Mouse (Mus musculus): ENCODE measurements at regions not wholly inside any gene's neighbourhood (a gene's known extent, or its start where the extent isn't known, plus 50 kb on each side); places are given as distances from the start of the nearest gene placed in this dataset.
A peak's percentile ranks its signal among the peaks of the same experiment; 100 is the strongest.

DNA sequence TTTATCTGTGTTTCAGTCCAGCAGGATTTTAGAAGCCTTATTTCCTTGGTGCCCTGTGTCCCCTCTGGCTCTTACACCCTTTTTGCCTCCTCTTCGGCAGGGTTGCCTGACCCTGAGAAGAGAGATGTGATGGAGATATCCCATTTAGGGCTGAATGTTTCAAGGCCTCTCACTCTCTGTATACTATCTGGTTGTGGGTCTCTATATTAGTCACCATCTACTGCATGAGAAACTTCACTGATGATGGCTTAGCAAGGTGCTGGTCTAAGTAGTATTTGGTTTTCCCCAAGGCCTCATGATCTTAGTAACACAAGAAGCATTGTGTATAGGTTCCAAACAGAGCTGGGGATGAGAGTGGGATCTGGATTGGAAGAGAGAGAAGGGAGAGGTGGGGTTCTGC, 99.2 kb upstream of the N6amt1 start:
- Histone ChIP-seq H3K4me2 (no peak overlapping the region), H3K9ac (no peak overlapping the region), H3K27ac (no peak overlapping the region), H3K4me1 (no peaks in the 10 kb centered on the region), H3K36me3 (replicated peaks) (no peaks in the 10 kb centered on the region), H3K4me3 (replicated peaks) (no peak overlapping the region), H3K9me3 (no peaks in the 10 kb centered on the region), H3K27me3 (no peaks in the 10 kb centered on the region)
- 95% methylated on average over 1 of the region's 1 CpGs for WGBS
- ATAC-seq (ENCODE audit: low FRiP score), result no peak

DNA sequence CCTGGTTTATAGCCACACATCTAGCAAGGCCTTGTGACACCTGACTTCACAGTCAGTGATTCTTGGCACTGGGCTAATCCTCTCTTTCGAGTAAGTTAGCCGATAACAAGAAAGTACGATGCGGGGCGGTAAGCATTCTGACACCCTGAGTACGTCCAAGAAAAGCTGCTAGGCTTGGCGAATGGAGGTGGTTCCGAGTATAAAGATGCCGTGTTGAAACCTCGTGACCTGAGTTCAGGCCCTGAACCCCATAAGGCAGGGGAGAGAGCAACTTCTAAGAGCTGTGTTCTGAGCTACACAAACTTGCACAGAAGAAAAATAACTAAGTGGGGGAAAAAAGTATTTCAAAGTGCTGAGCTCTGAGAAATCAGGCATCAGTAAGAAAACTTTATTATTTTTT, 103.5 kb upstream of the N6amt1 start:
- Histone ChIP-seq H3K27me3 (no peaks in the 10 kb centered on the region), H3K27ac (no peak overlapping the region), H3K9ac (no peak overlapping the region), H3K9me3 (no peaks in the 10 kb centered on the region), H3K4me3 (replicated peaks) (no peak overlapping the region), H3K4me2 (no peak overlapping the region), H3K36me3 (replicated peaks) (no peaks in the 10 kb centered on the region), H3K4me1 (no peaks in the 10 kb centered on the region)
- 87% methylated on average over 10 of the region's 10 CpGs for WGBS
- no peak for ATAC-seq (ENCODE audit: low FRiP score)

DNA sequence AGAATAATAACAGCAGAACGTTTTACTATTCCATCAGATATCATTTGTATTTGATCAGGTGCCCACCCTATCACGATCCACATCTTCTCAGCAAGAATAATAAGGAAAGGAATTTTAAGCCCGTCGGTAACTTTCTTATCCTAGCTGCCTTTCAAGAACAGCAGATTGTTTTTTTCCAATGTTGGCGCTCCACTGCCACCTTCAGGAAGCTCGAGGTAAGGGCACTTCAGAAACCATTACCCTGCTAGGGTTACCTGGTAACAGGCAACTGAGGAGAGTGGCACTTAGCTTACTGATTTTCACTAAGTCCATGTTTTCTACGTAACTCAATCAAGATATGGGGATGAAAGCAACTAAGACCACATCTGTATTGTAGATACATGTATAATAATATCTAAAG, 104.1 kb upstream of the N6amt1 start:
- H3K4me2 ChIP-seq, result no peak overlapping the region
- no peak overlapping the region for H3K4me3 ChIP-seq (replicated peaks)
- ATAC-seq (ENCODE audit: low FRiP score), result no peak
- no peaks in the 10 kb centered on the region for H3K9me3 ChIP-seq
- whole genome bisulfite sequencing, result 30% methylated on average over 7 of the region's 7 CpGs
- H3K9ac ChIP-seq, result no peak overlapping the region
- H3K27ac ChIP-seq, result no peak overlapping the region
- no peaks in the 10 kb centered on the region for H3K27me3 ChIP-seq
- no peaks in the 10 kb centered on the region for H3K4me1 ChIP-seq
- H3K36me3 ChIP-seq (replicated peaks), result no peaks in the 10 kb centered on the region

DNA sequence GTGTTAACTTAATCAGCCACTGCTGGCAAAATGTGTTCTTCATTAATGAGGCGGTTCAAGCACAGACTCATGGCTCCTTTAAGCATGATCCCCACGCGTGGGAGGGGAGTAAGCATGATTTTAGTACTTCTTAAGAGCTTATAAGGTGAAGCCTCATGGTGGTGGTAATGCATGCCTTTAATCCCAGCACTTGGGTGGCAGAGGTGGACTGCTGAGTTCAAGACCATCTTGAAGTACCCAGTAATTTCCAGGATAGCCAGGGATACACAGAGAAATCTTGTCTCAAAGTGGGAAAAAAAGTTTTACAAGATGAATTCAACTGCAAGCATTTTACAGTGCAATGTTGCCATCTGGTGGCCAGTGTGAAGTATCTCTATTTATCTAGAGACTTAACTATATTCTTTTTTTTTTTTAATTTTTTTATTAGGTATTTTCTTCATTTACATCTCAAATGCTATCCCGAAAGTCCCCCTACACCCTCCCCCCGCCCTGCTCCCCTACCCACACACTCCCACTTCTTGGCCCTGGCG, 105.4 kb upstream of the N6amt1 start:
- peak; percentile 49 for ATAC-seq (ENCODE audit: low FRiP score)
- no peak overlapping the region for H3K27ac ChIP-seq
- H3K9ac ChIP-seq, result no peak overlapping the region
- H3K4me2 ChIP-seq, result no peak overlapping the region
- WGBS, result 51% methylated on average over 6 of the region's 6 CpGs
- H3K9me3 ChIP-seq, result no peaks in the 10 kb centered on the region
- no peaks in the 10 kb centered on the region for H3K4me1 ChIP-seq
- H3K4me3 ChIP-seq (replicated peaks), result no peak overlapping the region
- no peaks in the 10 kb centered on the region for H3K36me3 ChIP-seq (replicated peaks)
- H3K27me3 ChIP-seq, result no peaks in the 10 kb centered on the region

DNA sequence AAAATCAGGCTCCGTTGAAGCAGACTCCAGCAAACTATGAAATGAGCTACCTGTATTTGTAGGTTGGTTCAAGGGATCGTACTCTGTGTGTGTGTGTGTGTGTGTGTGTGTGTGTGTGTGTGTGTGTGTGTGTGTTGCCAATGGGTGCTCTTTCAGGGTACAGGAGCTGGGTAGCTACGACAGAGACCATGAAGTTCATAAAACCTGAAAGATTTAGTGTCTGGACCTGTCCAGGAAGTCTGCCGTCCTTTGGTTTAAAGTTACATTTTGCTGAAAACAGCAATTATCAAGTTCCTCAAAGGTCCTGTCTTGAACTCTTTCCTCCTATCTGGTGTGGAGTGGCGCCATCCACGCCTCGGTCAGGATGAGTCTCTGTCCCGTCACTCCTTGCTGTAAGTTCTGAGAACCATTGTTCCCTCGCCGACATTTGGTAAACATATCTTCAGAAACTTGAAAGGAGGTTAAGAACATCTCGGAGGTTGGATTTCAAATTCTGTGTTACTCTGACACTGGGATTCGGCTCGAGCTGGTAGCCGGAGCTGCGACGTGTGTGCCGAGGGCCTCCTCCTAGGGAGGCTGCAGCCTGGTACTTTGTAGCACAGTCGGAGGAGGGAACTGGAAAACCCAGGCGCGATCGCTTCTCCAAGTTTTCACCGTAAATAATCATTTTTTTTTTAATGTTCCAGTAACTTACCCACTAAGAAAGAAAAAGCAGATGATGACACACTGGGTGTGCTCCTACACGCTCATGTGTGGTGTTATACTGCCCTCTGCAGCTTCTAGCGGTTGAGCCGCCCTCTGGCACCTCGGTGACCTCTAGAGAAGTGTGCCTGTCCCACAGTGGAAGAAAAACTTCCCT, 107.8 kb upstream of the N6amt1 start:
- Histone ChIP-seq H3K9ac (no peak overlapping the region), H3K4me2 (no peak overlapping the region), H3K27me3 (no peaks in the 10 kb centered on the region), H3K4me1 (no peaks in the 10 kb centered on the region), H3K9me3 (no peaks in the 10 kb centered on the region), H3K36me3 (replicated peaks) (no peaks in the 10 kb centered on the region), H3K27ac (no peak overlapping the region), H3K4me3 (replicated peaks) (no peak overlapping the region)
- ATAC-seq (ENCODE audit: low FRiP score), result peak; percentile 54; the same call in 1 of the 2 replicates
- WGBS, result 62% methylated on average over 26 of the region's 26 CpGs

DNA sequence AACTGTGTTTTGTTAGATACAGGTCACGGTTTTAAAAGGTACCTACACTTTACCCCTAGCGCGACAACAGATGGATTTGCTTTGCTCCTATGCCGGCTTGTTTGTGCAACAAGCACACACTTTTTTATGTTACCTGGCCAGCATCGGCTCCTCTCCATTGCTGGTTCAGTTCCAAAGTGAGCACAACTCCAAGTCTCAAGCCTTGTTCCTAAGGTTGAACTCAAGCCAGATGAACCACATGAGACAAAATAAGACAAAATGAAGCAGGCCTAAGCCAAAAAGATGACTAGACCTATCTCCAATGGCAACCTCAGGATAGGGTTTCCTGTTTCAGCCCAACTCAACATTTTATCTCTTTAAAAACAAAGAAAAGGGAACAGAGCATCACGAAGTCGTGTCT, 108.5 kb upstream of the N6amt1 start:
- no peaks in the 10 kb centered on the region for H3K27me3 ChIP-seq
- WGBS, result 93% methylated on average over 7 of the region's 7 CpGs
- no peak overlapping the region for H3K9ac ChIP-seq
- no peak overlapping the region for H3K4me3 ChIP-seq (replicated peaks)
- no peaks in the 10 kb centered on the region for H3K36me3 ChIP-seq (replicated peaks)
- no peak overlapping the region for H3K4me2 ChIP-seq
- H3K9me3 ChIP-seq, result no peaks in the 10 kb centered on the region
- no peak for ATAC-seq (ENCODE audit: low FRiP score)
- no peak overlapping the region for H3K27ac ChIP-seq
- H3K4me1 ChIP-seq, result no peaks in the 10 kb centered on the region

DNA sequence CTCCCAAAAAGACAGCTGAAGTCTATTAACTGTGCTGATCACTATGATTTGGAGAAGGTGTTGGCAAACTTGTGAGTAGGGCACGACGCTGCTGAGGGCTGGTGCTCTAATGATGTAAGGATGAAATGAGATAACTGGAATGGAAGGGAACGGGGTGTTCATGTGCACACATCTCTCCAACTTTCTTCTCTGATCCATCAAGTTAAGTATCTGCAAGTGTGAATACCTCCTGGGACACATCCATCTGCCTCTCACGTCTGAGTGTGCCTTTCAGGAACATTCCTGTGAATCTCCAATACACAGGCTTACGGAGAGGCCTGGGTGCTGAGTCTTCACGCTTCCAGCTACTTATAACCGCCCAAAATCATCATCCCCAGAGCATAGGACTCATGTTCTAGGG, 112.0 kb upstream of the N6amt1 start:
- Histone ChIP-seq H3K27ac (no peak overlapping the region), H3K36me3 (replicated peaks) (no peaks in the 10 kb centered on the region), H3K4me3 (replicated peaks) (no peak overlapping the region), H3K27me3 (no peaks in the 10 kb centered on the region), H3K4me1 (no peaks in the 10 kb centered on the region), H3K9me3 (no peaks in the 10 kb centered on the region), H3K4me2 (no peak overlapping the region), H3K9ac (no peak overlapping the region)
- ATAC-seq (ENCODE audit: low FRiP score), result no peak
- WGBS, result 83% methylated on average over 7 of the region's 7 CpGs

DNA sequence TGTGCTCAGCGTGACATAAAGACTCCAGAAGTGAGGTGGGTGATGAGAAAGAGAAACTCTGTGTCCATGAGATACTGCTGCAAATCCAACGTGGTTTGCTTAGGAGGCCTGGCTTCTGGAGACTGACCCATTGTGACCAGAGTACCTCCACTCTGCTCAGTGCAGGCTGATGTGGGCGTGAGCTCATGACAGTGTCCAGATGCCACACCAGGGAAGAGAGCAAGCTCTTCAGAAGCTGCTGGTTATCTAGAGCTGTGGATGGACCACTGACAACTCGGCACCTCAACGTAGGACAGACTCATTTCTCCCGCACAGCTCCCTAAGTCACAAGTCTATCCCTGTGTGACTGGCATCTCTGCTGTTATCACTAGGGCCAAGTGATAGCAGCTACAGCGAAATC, 114.9 kb upstream of the N6amt1 start:
- H3K4me1 ChIP-seq, result no peaks in the 10 kb centered on the region
- no peaks in the 10 kb centered on the region for H3K9me3 ChIP-seq
- no peak for ATAC-seq (ENCODE audit: low FRiP score)
- H3K27ac ChIP-seq, result no peak overlapping the region
- WGBS, result 82% methylated on average over 7 of the region's 7 CpGs
- no peaks in the 10 kb centered on the region for H3K36me3 ChIP-seq (replicated peaks)
- no peak overlapping the region for H3K4me2 ChIP-seq
- H3K4me3 ChIP-seq (replicated peaks), result no peak overlapping the region
- H3K27me3 ChIP-seq, result no peaks in the 10 kb centered on the region
- H3K9ac ChIP-seq, result no peak overlapping the region

DNA sequence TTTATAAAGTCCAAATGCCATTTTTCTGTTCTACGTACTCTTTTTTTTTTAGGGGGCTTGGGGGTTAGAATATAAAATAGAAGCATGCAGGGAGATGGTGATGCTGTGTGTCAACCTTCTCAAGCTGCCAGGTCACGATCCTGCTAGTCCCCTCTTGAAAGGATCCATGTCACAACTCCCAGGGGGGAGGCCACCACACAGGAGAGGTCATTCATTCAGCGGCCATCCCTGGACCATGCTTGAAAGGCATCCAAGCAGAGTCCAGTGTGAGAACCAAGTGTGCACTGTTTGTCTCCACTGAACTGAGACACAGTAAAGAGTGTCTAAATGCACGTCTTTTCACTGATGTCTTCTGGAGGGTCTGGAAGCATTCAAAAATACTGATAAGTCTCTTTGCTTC, 119.8 kb upstream of the N6amt1 start:
- H3K27ac ChIP-seq, result no peak overlapping the region
- 71% methylated on average over 4 of the region's 4 CpGs for WGBS
- no peaks in the 10 kb centered on the region for H3K27me3 ChIP-seq
- H3K4me3 ChIP-seq (replicated peaks), result no peak overlapping the region
- no peaks in the 10 kb centered on the region for H3K36me3 ChIP-seq (replicated peaks)
- no peak overlapping the region for H3K4me2 ChIP-seq
- H3K4me1 ChIP-seq, result no peaks in the 10 kb centered on the region
- no peak for ATAC-seq (ENCODE audit: low FRiP score)
- H3K9me3 ChIP-seq, result no peaks in the 10 kb centered on the region
- H3K9ac ChIP-seq, result no peak overlapping the region

DNA sequence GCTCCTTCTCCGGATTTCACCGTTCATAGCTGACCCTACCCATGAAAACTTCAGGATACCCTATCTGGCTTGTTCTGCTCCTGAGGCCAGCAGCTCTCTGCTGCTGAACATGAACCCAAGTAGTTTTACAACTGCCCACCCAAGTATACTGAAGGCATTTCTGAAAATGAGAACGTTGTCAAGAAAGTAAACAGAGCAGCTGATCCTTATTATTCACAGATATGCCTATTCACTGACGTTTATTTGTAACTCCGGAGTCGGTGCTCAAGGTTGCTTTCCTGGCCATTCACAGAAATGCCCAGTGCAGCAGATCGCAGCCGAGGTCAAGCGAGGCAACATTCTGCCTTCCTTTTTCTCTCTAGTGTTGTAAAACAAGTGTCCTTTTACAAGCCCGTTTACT, 128.4 kb upstream of the N6amt1 start:
- Histone ChIP-seq H3K4me1 (no peaks in the 10 kb centered on the region), H3K4me2 (no peak overlapping the region), H3K9ac (no peak overlapping the region), H3K27me3 (no peaks in the 10 kb centered on the region), H3K4me3 (replicated peaks) (no peak overlapping the region), H3K36me3 (replicated peaks) (no peaks in the 10 kb centered on the region), H3K27ac (no peak overlapping the region), H3K9me3 (no peaks in the 10 kb centered on the region)
- 90% methylated on average over 10 of the region's 10 CpGs for WGBS
- ATAC-seq (ENCODE audit: low FRiP score), result no peak

DNA sequence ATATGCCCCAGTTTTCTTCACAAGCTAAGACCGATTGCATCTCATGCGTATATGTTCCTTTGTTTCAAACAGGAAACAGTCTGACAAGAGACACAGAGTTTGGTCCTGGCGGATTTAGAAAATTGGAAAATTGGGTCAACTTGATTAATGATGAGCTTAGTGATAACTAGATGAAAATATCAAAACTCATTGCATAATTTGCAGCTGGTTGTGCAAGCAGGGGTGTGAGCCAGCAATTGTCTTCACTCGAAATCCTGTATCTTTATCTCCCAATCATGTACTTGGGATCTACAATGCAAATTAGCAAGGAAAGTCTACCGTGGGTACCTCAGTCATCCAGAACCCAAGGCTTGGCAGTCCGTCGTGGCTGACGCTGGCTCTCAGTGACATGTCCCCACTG, 128.9 kb upstream of the N6amt1 start:
- no peak overlapping the region for H3K27ac ChIP-seq
- H3K4me2 ChIP-seq, result no peak overlapping the region
- H3K4me1 ChIP-seq, result no peaks in the 10 kb centered on the region
- WGBS, result 90% methylated on average over 8 of the region's 8 CpGs
- no peaks in the 10 kb centered on the region for H3K27me3 ChIP-seq
- H3K9ac ChIP-seq, result no peak overlapping the region
- H3K9me3 ChIP-seq, result no peaks in the 10 kb centered on the region
- no peaks in the 10 kb centered on the region for H3K36me3 ChIP-seq (replicated peaks)
- ATAC-seq (ENCODE audit: low FRiP score), result no peak
- H3K4me3 ChIP-seq (replicated peaks), result no peak overlapping the region

DNA sequence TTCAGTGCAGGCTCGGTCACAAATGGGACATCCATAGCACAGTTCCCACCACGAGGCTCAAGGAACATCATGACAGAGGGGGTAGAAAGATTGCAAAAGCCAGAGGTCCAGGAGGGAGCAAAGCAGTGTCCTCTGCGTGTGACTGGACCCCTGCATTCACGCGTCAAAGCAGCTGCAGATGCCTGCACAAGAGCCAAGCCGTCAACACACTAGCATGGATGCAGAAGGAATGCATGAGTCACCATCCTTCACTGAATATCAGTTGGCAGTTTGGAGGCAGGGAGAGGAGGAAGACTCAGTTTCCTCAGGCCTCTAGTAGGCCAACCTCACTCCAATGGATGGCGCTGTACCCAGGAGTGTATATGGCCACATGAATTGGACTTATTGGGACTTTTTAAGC, 130.0 kb upstream of the N6amt1 start:
- 90% methylated on average over 7 of the region's 7 CpGs for WGBS
- Histone ChIP-seq H3K4me2 (no peak overlapping the region), H3K4me3 (replicated peaks) (no peak overlapping the region), H3K36me3 (replicated peaks) (no peaks in the 10 kb centered on the region), H3K27me3 (no peaks in the 10 kb centered on the region), H3K4me1 (no peaks in the 10 kb centered on the region), H3K9ac (no peak overlapping the region), H3K9me3 (no peaks in the 10 kb centered on the region), H3K27ac (no peak overlapping the region)
- no peak for ATAC-seq (ENCODE audit: low FRiP score)

DNA sequence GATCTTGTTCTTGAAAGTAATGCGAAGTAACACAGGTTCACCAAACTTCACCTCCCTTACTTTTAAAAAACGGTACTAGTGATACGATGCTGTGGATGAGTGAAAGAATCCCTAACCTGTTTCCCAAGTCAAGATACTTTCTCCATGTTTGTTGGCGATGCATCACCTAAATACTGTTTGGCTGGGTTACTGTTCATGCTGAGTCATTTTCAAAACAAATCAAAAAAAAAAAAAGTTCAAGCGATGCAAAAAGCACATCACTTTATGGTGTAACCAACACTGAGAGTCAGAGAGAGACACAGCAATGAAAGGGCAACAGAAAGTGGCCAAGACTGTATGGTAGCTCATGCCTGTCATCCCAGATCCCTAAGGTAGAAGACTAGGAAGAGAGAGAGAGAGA, 133.4 kb upstream of the N6amt1 start:
- no peak overlapping the region for H3K27ac ChIP-seq
- no peaks in the 10 kb centered on the region for H3K9me3 ChIP-seq
- no peak overlapping the region for H3K4me2 ChIP-seq
- H3K27me3 ChIP-seq, result no peaks in the 10 kb centered on the region
- no peaks in the 10 kb centered on the region for H3K4me1 ChIP-seq
- 93% methylated on average over 5 of the region's 5 CpGs for WGBS
- H3K9ac ChIP-seq, result no peak overlapping the region
- H3K4me3 ChIP-seq (replicated peaks), result no peak overlapping the region
- H3K36me3 ChIP-seq (replicated peaks), result no peaks in the 10 kb centered on the region
- no peak for ATAC-seq (ENCODE audit: low FRiP score)
